ENCODE assay signal across 10 mouse cellular contexts in the genomic region with DNA sequence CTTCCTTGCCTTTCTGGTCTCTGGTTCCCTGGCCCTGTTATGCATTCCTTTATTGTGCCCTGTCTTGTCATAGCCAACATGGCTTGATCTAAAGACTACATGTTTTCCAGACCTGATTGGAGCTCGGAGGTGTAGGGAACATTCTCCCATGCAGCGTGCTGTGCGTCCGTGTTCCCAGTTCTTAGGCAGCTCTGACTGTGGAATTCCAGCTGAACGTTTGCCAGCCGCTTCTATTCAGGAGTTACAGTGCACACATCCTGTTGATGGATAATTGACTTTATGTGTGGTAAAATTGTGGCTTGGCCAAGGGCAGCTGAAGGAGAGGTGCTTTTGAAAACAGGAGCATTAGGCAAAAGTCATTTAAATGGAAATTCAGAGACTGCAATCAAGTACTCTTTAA. TPM values are rescaled to one million over a fixed set of nuclear protein-coding genes. Genes with fewer than 3 reads are reported as not detected.
DNase-seq lines count a peak whose midpoint lies in the region; ATAC-seq and TF ChIP-seq lines count a peak whose summit lies in the region.
"Had no signal": no experiment of that assay in that cellular context is flagged by ENCODE, and none has a peak within 500 bp of the region (broad histone marks: within the 10 kb centered on the region; RNA-seq: fewer than 3 reads in every experiment).

No protein-coding gene starts in this region.

- no peak for DNase-seq in hindbrain, embryonic 10.5 days (ENCODE audit: low spot score)
- DNase-seq in brain, adult 2 months (ENCODE audit: low read depth, low spot score): peak; percentile 70
- DNase-seq in kidney, postnatal 0 days (ENCODE audit: low spot score): peak; percentile 41
- DNase-seq in spleen, adult 18-20 months: no peak
- no peak for DNase-seq in spleen, postnatal 36 days (ENCODE audit: low spot score in 2 of 2)
- DNase-seq in liver, postnatal 0 days: no peak

- no peak overlapping the region for H3K4me2 ChIP-seq in hindbrain, embryonic 15.5 days
- peak overlapping the region; percentile 26 for H3K4me2 ChIP-seq in heart, embryonic 14.5 days (ENCODE audit: low read length)
- H3K4me2 ChIP-seq in kidney, postnatal 0 days (ENCODE audit: low read length): no peak overlapping the region
- no peak overlapping the region for H3K4me2 ChIP-seq in liver, postnatal 0 days (ENCODE audit: low read depth, low read length)
- H3K4me2 ChIP-seq: limb, embryonic 12.5 days had no signal

- peaks cover 7% of the 10 kb centered on the region; the same call in 1 of the 2 replicates for H3K4me1 ChIP-seq in hindbrain, embryonic 15.5 days (replicated peaks)
- peaks cover 9% of the 10 kb centered on the region for H3K4me1 ChIP-seq in hindbrain, embryonic 10.5 days (replicated peaks)
- peaks cover 18 to 31% of the 10 kb centered on the region in 2 experiments for H3K4me1 ChIP-seq in heart, embryonic 14.5 days (ENCODE audit: control insufficient read depth in 2 of 2, insufficient read depth in 2 of 2, low read length in 2 of 2)
- H3K4me1 ChIP-seq in kidney, postnatal 0 days (replicated peaks; ENCODE audit: insufficient read depth, low read length): no peaks in the 10 kb centered on the region
- H3K4me1 ChIP-seq in liver, postnatal 0 days (ENCODE audit: insufficient read depth): no peaks in the 10 kb centered on the region
- H3K4me1 ChIP-seq: limb, embryonic 12.5 days had no signal

- peaks cover 20% of the 10 kb centered on the region for H3K36me3 ChIP-seq in hindbrain, embryonic 15.5 days
- peaks cover 18% of the 10 kb centered on the region for H3K36me3 ChIP-seq in hindbrain, embryonic 10.5 days
- H3K36me3 ChIP-seq in heart, embryonic 14.5 days (ENCODE audit: control insufficient read depth, insufficient read depth, low read length): peaks cover 15% of the 10 kb centered on the region
- H3K36me3 ChIP-seq in kidney, postnatal 0 days (ENCODE audit: insufficient read depth, low read length): no peaks in the 10 kb centered on the region; the same call in 1 of the 2 replicates
- peaks cover 10% of the 10 kb centered on the region; the same call in 1 of the 2 replicates for H3K36me3 ChIP-seq in liver, postnatal 0 days (replicated peaks; ENCODE audit: insufficient read depth, low read length)

- WGBS in hindbrain, embryonic 15.5 days: 65% methylated on average over 6 of the region's 6 CpGs
- 89% methylated on average over 6 of the region's 6 CpGs for WGBS in hindbrain, embryonic 10.5 days
- 16% methylated on average over 6 of the region's 6 CpGs for WGBS in heart, embryonic 14.5 days
- 53% methylated on average over 6 of the region's 6 CpGs for WGBS in kidney, postnatal 0 days
- 80% methylated on average over 6 of the region's 6 CpGs for WGBS in liver, postnatal 0 days (ENCODE audit: insufficient replicate concordance)

- H3K9ac ChIP-seq in hindbrain, embryonic 15.5 days: no peak overlapping the region
- peak overlapping the region; percentile 12; the same call in 1 of the 2 replicates for H3K9ac ChIP-seq in heart, embryonic 14.5 days (ENCODE audit: low read length)
- H3K9ac ChIP-seq in kidney, postnatal 0 days (ENCODE audit: low read depth, low read length): no peak overlapping the region
- no peak overlapping the region for H3K9ac ChIP-seq in liver, postnatal 0 days (replicated peaks)
- H3K9ac ChIP-seq: limb, embryonic 12.5 days had no signal

- no peaks in the 10 kb centered on the region for H3K9me3 ChIP-seq in hindbrain, embryonic 15.5 days
- no peaks in the 10 kb centered on the region for H3K9me3 ChIP-seq in hindbrain, embryonic 10.5 days
- H3K9me3 ChIP-seq in heart, embryonic 14.5 days (ENCODE audit: control insufficient read depth, low read length): no peaks in the 10 kb centered on the region
- H3K9me3 ChIP-seq in kidney, postnatal 0 days (replicated peaks; ENCODE audit: low read length): no peaks in the 10 kb centered on the region
- H3K9me3 ChIP-seq in liver, postnatal 0 days (ENCODE audit: low read length): no peaks in the 10 kb centered on the region
- H3K9me3 ChIP-seq: limb, embryonic 12.5 days had no signal

- peak overlapping the region; percentile 56; the same call in 1 of the 2 replicates for H3K27ac ChIP-seq in hindbrain, embryonic 15.5 days (replicated peaks)
- no peak overlapping the region for H3K27ac ChIP-seq in hindbrain, embryonic 10.5 days
- peak overlapping the region; percentile 69 to 74 for H3K27ac ChIP-seq in heart, embryonic 14.5 days (replicated peaks in 1 of 2; ENCODE audit: control insufficient read depth in 1 of 2, insufficient read depth in 1 of 2, low read depth in 2 of 2, low read length in 2 of 2)
- peak overlapping the region; percentile 66; the same call in 1 of the 2 replicates for H3K27ac ChIP-seq in kidney, postnatal 0 days
- H3K27ac ChIP-seq in liver, postnatal 0 days (ENCODE audit: low read depth): no peak overlapping the region
- H3K27ac ChIP-seq: limb, embryonic 12.5 days had no signal

- ATAC-seq in hindbrain, embryonic 15.5 days (ENCODE audit: low FRiP score, low read depth): peak; percentile 65; the same call in 1 of the 2 replicates
- no peak for ATAC-seq in heart, embryonic 14.5 days (ENCODE audit: insufficient number of reproducible peaks, insufficient read depth, low FRiP score, low read depth)
- ATAC-seq in kidney, postnatal 0 days (replicated peaks; ENCODE audit: low FRiP score, low read depth): no peak
- no peak for ATAC-seq in liver, postnatal 0 days

- TF ChIP-seq EP300 in liver, postnatal 0 days (IDR thresholded peaks at IDR 0.05; ENCODE audit: low read depth): no peak

- H3K27me3 ChIP-seq in hindbrain, embryonic 15.5 days: no peaks in the 10 kb centered on the region
- no peaks in the 10 kb centered on the region for H3K27me3 ChIP-seq in hindbrain, embryonic 10.5 days (ENCODE audit: insufficient read depth, poor library complexity, severe bottlenecking)
- no peaks in the 10 kb centered on the region for H3K27me3 ChIP-seq in heart, embryonic 14.5 days (ENCODE audit: control insufficient read depth, insufficient read depth, low read length)
- H3K27me3 ChIP-seq in kidney, postnatal 0 days (ENCODE audit: insufficient read depth, low read length): no peaks in the 10 kb centered on the region
- no peaks in the 10 kb centered on the region for H3K27me3 ChIP-seq in liver, postnatal 0 days (ENCODE audit: insufficient read depth, low read length)
- H3K27me3 ChIP-seq: limb, embryonic 12.5 days had no signal

- no peak for TF ChIP-seq CTCF in kidney, postnatal 0 days (IDR thresholded peaks at IDR 0.05; ENCODE audit: low read depth)
- TF ChIP-seq CTCF in liver, postnatal 0 days (IDR thresholded peaks at IDR 0.05; ENCODE audit: low read depth): no peak

- H3K4me3 ChIP-seq in hindbrain, embryonic 15.5 days: no peak overlapping the region
- no peak overlapping the region for H3K4me3 ChIP-seq in hindbrain, embryonic 10.5 days
- no peak overlapping the region for H3K4me3 ChIP-seq in heart, embryonic 14.5 days (ENCODE audit: control insufficient read depth in 1 of 2, insufficient read depth in 1 of 2, low read depth in 1 of 2, low read length in 2 of 2)
- no peak overlapping the region for H3K4me3 ChIP-seq in kidney, postnatal 0 days (replicated peaks; ENCODE audit: low read depth, low read length)
- no peak overlapping the region for H3K4me3 ChIP-seq in liver, postnatal 0 days (ENCODE audit: low read depth, low read length)
- H3K4me3 ChIP-seq: limb, embryonic 12.5 days; myocyte had no signal

RNA-seq across cellular contexts. Expression of gene Slc12a3, which starts 36.9 kb away (rescaled TPM):
- 0.08 and 0.14 TPM in 2 replicates for polyA plus RNA-seq in hindbrain, embryonic 15.5 days (2015; fragmentation: Nextera tagmentation; extraction: Ambion mirVana)
- 0.09 TPM in 1 of 2 replicates, not detected in the other for polyA plus RNA-seq in hindbrain, embryonic 10.5 days (2016; fragmentation: Nextera tagmentation; extraction: Ambion mirVana)
- not detected in 2 replicates for polyA plus RNA-seq in heart, embryonic 14.5 days (2014; fragmentation: Nextera tagmentation; extraction: Ambion mirVana)
- polyA plus RNA-seq in kidney, postnatal 0 days (2015; fragmentation: Nextera tagmentation; extraction: Ambion mirVana): 44.6 and 45.6 TPM in 2 replicates
- 0.99 and 1.4 TPM in 2 replicates for polyA plus RNA-seq in liver, postnatal 0 days (2015; fragmentation: Nextera tagmentation; extraction: Ambion mirVana)
- polyA plus RNA-seq: limb, embryonic 12.5 days had no signal

Comparison
In these comparisons a context has a peak if more than half of its experiments do, and no peak if none do; other contexts are left out.
1. H3K27ac ChIP-seq: peak in hindbrain, embryonic 15.5 days (single experiment), heart, embryonic 14.5 days (2 of 2) and kidney, postnatal 0 days (single experiment); none in hindbrain, embryonic 10.5 days (single experiment) and liver, postnatal 0 days (single experiment).
2. DNase-seq: peak in brain, adult 2 months (single experiment) and kidney, postnatal 0 days (single experiment); none in hindbrain, embryonic 10.5 days (single experiment), spleen, adult 18-20 months (0 of 2), spleen, postnatal 36 days (0 of 2) and liver, postnatal 0 days (single experiment).
3. RNA of gene Slc12a3, which starts 36.9 kb away (polyA plus RNA-seq): 44.6 to 45.6 TPM in kidney, postnatal 0 days; 0.99 to 1.4 TPM in liver, postnatal 0 days, 0.08 to 0.14 TPM in hindbrain, embryonic 15.5 days, 0.09 TPM in hindbrain, embryonic 10.5 days and not detected in heart, embryonic 14.5 days; every median in the first group is over 10 times any median in the second.